Mouse (Mus musculus) liver, adult 2 months (tissue): ENCODE results near the gene Rcan1.

ENCODE experiments used
- CTCF ChIP-seq: fragments of 200-500 bp; IDR thresholded peaks from 2 replicates; pipeline ENCODE4 v1.5.1; 2011; ENCODE audit warnings: low read depth, low read length, control low read depth
- POLR2A ChIP-seq: fragments of 200-500 bp; IDR thresholded peaks from 2 replicates; pipeline ENCODE4 v1.6.1; 2011; ENCODE audit warnings: low read length, control low read depth; ENCODE audit not compliant: insufficient read depth; ENCODE audit errors: extremely low read depth

DNA sequence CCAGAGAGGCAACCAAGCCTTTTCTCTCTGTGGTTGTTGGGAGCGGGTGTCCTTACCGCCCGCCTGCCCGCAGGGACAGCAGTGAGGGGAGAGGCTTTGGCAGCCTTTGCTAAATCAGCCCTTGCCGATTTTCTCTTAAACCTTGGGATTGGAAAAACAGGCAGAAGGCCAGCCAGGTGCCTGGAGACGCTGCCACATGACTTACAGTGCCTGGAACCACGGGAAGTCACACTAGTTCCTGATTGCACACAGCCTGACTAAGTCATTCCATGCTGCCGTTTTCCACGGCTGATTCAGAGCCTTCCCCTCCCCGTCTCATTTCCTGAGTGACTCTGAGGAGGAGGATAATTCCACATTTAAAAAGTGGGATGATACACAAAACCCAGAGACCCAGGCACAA lies 47.3 kb downstream of the Rcan1 start:
- TF ChIP-seq POLR2A: no peak
- no peak for TF ChIP-seq CTCF
